Mouse (Mus musculus) liver, embryonic 11.5 days (tissue): Measurements from ENCODE around the gene Zscan29. TPM values are rescaled to one million over a fixed set of nuclear protein-coding genes. Genes with fewer than 3 reads are reported as not detected.

Experiments
- ATAC-seq: fragments of 200-750 bp; cut with Nextera tagmentation; replicated peaks from 2 replicates; pipeline ENCODE4 v1.8.0; 2017; ENCODE audit warnings: moderate number of reproducible peaks, mild to moderate bottlenecking, moderate TSS enrichment, moderate library complexity; ENCODE audit not compliant: low FRiP score
- DNase-seq: peaks from one replicate; pipeline ENCODE4 v3.0.0-alpha.2; 2017; ENCODE audit warnings: low spot score
- H3K27ac ChIP-seq: fragments of 300-500 bp; sonication (generic); 2 replicates; pipeline ENCODE4 v1.5.1; 2014; ENCODE audit warnings: mild to moderate bottlenecking, low read depth, low read length, control low read depth
- H3K27me3 ChIP-seq: fragments of 300-500 bp; sonication (generic); replicated peaks from 2 replicates; pipeline ENCODE4 v1.6.1; 2014; ENCODE audit warnings: low read length, mixed read lengths; ENCODE audit not compliant: control insufficient read depth, insufficient read depth
- H3K36me3 ChIP-seq: fragments of 300-500 bp; sonication (generic); 2 replicates; pipeline ENCODE4 v1.6.1; 2014; ENCODE audit warnings: mild to moderate bottlenecking, low read length, moderate library complexity, mixed read lengths; ENCODE audit not compliant: control insufficient read depth, insufficient read depth
- H3K4me1 ChIP-seq: fragments of 300-500 bp; sonication (generic); replicated peaks from 2 replicates; pipeline ENCODE4 v1.6.1; 2014; ENCODE audit warnings: low read length, mixed read lengths; ENCODE audit not compliant: control insufficient read depth, insufficient read depth
- H3K4me2 ChIP-seq: fragments of 300-500 bp; sonication (generic); 2 replicates; pipeline ENCODE4 v1.6.1; 2014; ENCODE audit warnings: mild to moderate bottlenecking, control low read depth, moderate library complexity
- H3K4me3 ChIP-seq: fragments of 300-500 bp; sonication (generic); 2 replicates; pipeline ENCODE4 v1.5.1; 2014; ENCODE audit warnings: low read depth, low read length, control low read depth
- H3K9ac ChIP-seq: fragments of 300-500 bp; sonication (generic); 2 replicates; pipeline ENCODE4 v1.6.1; 2014; ENCODE audit warnings: low read depth, low read length, control low read depth
- H3K9me3 ChIP-seq: fragments of 300-500 bp; sonication (generic); 2 replicates; pipeline ENCODE4 v1.6.1; 2016; ENCODE audit warnings: low read length, inconsistent platforms, mixed read lengths; ENCODE audit not compliant: control insufficient read depth
- WGBS: fragments of 180-500 bp; shearing (Covaris S2); extraction: QIAGEN DNeasy Blood & Tissue Kit; methylation state at CpG from one replicate; pipeline ENCODE4 v1.1.7; 2014; 5-methylcytosine and 5-hydroxymethylcytosine counted together
- polyA plus RNA-seq: library from polyadenylated mRNA; unstranded; fragments of >200 nt; fragmentation: Nextera tagmentation; extraction: Ambion mirVana; gene quantifications from 2 replicates; pipeline ENCODE4 v1.2.1, GENCODE M21; 2014

Gene Zscan29
- polyA plus RNA-seq = 7.6 and 8.8 TPM in 2 replicates

- Histone ChIP-seq H3K27ac (peak within 1 kb of the TSS; percentile 84), H3K4me3 (peak within 1 kb of the TSS; percentile 86), H3K27me3 (no peaks in the 10 kb centered on the region), H3K9me3 (no peaks in the 10 kb centered on the region), H3K9ac (peak within 1 kb of the TSS; percentile 83), H3K4me1 (peaks cover 20% of the 10 kb centered on the region), H3K36me3 (peaks cover 11% of the 10 kb centered on the region; the same call in 1 of the 2 replicates), H3K4me2 (peak within 1 kb of the TSS; percentile 99)
- DNase-seq = peak; percentile 86
- WGBS = under 1% methylated on average over 66 of the region's 66 CpGs
- ATAC-seq = peak; percentile 95
These were observed at the start of gene Zscan29 for GRCm38 (mm10) chr2:121170980-121171742. Gene Zscan29, minus strand, starts transcription at chr2:121171125.

DNA sequence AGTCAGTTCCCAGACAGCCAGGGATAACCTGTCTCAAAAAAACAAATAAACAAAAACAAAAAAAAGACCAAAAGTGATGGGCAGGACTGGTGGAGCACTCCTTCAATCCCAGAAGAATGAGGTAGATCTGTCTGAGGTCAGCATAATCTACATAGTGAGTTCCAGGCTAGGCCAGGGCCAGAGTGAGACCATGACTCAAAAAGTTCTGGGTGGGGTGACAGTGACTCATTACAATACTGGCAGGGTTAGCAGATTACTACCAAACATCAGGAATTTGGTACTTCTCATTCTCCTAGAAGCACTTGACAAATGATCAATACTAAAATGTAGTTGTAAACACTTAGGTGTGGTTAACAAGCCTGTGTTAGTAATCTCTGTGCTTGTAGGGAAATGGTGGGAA is 49.1 kb upstream of the Zscan29 start:
- Histone ChIP-seq H3K27ac (no peak overlapping the region), H3K4me1 (no peaks in the 10 kb centered on the region), H3K4me3 (no peak overlapping the region), H3K4me2 (no peak overlapping the region), H3K36me3 (peaks cover 16% of the 10 kb centered on the region; the same call in 1 of the 2 replicates), H3K27me3 (no peaks in the 10 kb centered on the region), H3K9ac (no peak overlapping the region), H3K9me3 (no peaks in the 10 kb centered on the region)
- no peak for DNase-seq
- no peak for ATAC-seq

DNA sequence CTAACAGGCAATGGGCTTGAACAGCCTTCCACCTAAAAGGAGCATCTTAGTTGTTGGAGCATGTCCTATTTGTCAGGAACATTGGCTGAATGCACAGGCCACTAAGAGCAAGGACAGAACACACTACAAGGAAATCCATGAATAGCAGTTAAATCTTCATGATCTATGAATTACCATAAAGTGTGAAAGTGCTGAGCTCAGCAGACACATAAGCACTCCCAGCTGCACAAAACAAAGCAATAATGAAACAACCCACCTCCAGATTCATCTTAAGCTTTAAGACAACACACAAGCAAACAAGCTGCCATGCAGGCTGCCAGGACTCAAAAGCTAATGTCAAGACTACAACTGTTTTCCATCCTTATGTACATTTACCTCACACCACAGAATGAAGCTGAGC is 48.3 kb upstream of the Zscan29 start:
- Histone ChIP-seq H3K4me2 (no peak overlapping the region), H3K9ac (no peak overlapping the region), H3K4me1 (no peaks in the 10 kb centered on the region), H3K9me3 (no peaks in the 10 kb centered on the region), H3K36me3 (peaks cover 16% of the 10 kb centered on the region; the same call in 1 of the 2 replicates), H3K27me3 (no peaks in the 10 kb centered on the region), H3K27ac (no peak overlapping the region), H3K4me3 (no peak overlapping the region)
- DNase-seq = no peak
- no peak for ATAC-seq

- Histone ChIP-seq H3K27ac (no peak overlapping the region), H3K36me3 (peaks cover 18% of the 10 kb centered on the region), H3K27me3 (no peaks in the 10 kb centered on the region), H3K9me3 (no peaks in the 10 kb centered on the region), H3K4me2 (no peak overlapping the region), H3K4me3 (no peak overlapping the region), H3K4me1 (no peaks in the 10 kb centered on the region), H3K9ac (no peak overlapping the region)
- no peak for ATAC-seq
- DNase-seq = no peak
- 85% methylated on average over 3 of the region's 3 CpGs for WGBS
These were observed 43.6 kb upstream of the Zscan29 start for GRCm38 (mm10) chr2:121214491-121214890.

DNA sequence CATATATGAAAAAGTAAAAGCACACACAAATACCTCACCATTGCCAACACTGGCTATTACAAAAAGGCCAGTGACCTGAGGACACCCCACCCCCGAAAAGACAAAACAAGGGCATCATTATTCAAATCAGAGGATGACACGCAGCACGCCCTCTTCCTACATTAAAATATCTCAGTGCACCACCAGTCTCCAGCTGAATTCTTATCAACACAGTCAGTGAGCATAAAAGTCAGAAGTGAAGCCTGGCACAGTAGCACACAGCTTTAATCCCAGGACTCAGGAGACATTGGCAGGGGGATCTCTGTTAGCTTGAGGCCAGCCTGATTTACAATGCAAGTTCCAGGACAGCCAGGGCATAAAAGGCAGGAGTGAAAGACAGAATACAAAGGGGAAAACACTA is 35.6 kb upstream of the Zscan29 start:
- 80% methylated on average over 3 of the region's 3 CpGs for WGBS
- no peak overlapping the region for H3K4me3 ChIP-seq
- peaks cover 41% of the 10 kb centered on the region for H3K36me3 ChIP-seq
- no peaks in the 10 kb centered on the region; the same call in 1 of the 2 replicates for H3K4me1 ChIP-seq
- H3K27ac ChIP-seq = no peak overlapping the region
- no peak overlapping the region for H3K9ac ChIP-seq
- no peaks in the 10 kb centered on the region for H3K27me3 ChIP-seq
- ATAC-seq (no peak), DNase-seq (no peak)
- no peaks in the 10 kb centered on the region for H3K9me3 ChIP-seq
- no peak overlapping the region for H3K4me2 ChIP-seq

DNA sequence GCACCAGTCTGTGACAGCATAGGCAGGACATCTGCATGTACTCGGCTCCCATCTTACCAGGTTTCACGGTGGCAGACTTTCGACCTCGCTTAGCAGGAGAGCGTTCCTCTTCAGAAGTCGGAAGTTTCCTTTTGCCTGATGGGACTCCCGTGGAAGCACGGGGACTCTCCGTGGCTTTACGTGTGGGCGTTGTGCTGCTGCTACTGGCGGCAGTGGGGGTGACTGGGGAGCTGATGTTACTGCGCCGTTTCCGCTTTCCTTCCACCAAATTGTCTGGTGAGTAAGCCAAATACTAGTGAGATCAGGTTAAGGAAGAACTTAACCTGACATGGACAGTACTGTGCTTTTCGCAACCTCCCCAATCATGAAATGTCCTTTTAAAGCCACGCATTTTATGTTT is 33.4 kb upstream of the Zscan29 start:
- Histone ChIP-seq H3K9me3 (no peaks in the 10 kb centered on the region), H3K4me3 (no peak overlapping the region), H3K4me1 (no peaks in the 10 kb centered on the region; the same call in 1 of the 2 replicates), H3K9ac (no peak overlapping the region), H3K27ac (no peak overlapping the region), H3K36me3 (peaks cover 45% of the 10 kb centered on the region), H3K27me3 (no peaks in the 10 kb centered on the region), H3K4me2 (no peak overlapping the region)
- ATAC-seq (no peak), DNase-seq (no peak)
- 93% methylated on average over 17 of the region's 17 CpGs for WGBS

DNA sequence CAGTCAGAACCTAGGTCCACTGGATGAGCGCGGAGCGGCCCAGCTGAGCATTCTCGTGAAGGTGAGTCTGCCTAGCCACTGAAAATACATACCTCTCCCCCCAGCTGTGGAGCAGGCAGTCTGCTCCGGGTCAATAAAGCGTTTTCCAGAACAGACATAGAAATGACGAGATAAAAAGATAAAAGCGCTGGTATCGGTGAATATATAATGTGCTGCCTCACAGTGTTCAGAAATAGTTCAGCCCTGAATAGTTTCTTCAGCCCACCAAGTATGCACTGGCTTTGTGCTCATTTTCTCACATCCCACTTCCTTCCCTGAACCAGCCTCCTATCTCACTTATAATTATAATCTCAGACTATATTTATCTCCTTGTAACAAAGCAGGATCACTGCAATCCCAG is 24.5 kb upstream of the Zscan29 start:
- Histone ChIP-seq H3K27me3 (no peaks in the 10 kb centered on the region), H3K9me3 (no peaks in the 10 kb centered on the region), H3K36me3 (peaks cover 55% of the 10 kb centered on the region; the same call in 1 of the 2 replicates), H3K9ac (no peak overlapping the region), H3K27ac (no peak overlapping the region), H3K4me1 (no peaks in the 10 kb centered on the region), H3K4me2 (no peak overlapping the region), H3K4me3 (no peak overlapping the region)
- DNase-seq (no peak), ATAC-seq (no peak)
- 92% methylated on average over 9 of the region's 9 CpGs for WGBS

DNA sequence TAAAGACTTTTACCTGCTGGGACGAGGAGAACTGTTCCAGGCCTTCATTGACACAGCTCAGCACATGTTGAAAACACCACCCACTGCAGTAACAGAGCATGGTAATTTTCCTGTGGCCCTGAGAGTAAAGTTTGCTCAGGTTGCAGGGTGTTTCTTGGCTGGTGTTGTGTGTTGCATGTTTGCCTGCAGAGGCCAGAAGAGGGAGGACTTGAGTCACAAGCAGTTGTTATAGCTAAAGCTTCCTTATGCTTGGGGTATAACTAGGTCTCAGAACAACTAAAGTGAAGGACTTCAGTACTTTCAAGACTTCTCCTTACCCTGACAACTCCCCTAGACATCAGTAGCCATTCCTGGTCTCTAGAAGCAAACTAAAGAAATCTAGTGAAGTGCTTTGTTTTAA is 17.6 kb upstream of the Zscan29 start:
- WGBS = 77% methylated on average over 1 of the region's 1 CpGs
- H3K4me2 ChIP-seq = no peak overlapping the region
- peaks cover 44% of the 10 kb centered on the region for H3K36me3 ChIP-seq
- no peaks in the 10 kb centered on the region for H3K4me1 ChIP-seq
- DNase-seq (no peak), ATAC-seq (no peak)
- no peaks in the 10 kb centered on the region for H3K9me3 ChIP-seq
- H3K4me3 ChIP-seq = no peak overlapping the region
- no peak overlapping the region for H3K27ac ChIP-seq
- no peak overlapping the region for H3K9ac ChIP-seq
- no peaks in the 10 kb centered on the region for H3K27me3 ChIP-seq

GRCm38 (mm10) chr2:121184142-121184541 is 13.2 kb upstream of the Zscan29 start:
- no peaks in the 10 kb centered on the region for H3K27me3 ChIP-seq
- ATAC-seq (no peak), DNase-seq (no peak)
- H3K4me2 ChIP-seq = no peak overlapping the region
- H3K4me3 ChIP-seq = no peak overlapping the region
- peaks cover 25% of the 10 kb centered on the region for H3K36me3 ChIP-seq
- WGBS = 92% methylated on average over 7 of the region's 7 CpGs
- no peak overlapping the region for H3K27ac ChIP-seq
- no peaks in the 10 kb centered on the region for H3K9me3 ChIP-seq
- H3K4me1 ChIP-seq = no peaks in the 10 kb centered on the region
- H3K9ac ChIP-seq = no peak overlapping the region
